Mouse (Mus musculus) bone marrow macrophage, adult 2 months (primary cell): ENCODE data around the gene Tnip1. TPM values are rescaled to one million over a fixed set of nuclear protein-coding genes. Genes with fewer than 3 reads are reported as not detected.
"Not testable (repeated sequence)": the region's sequence is repeated elsewhere in the genome, so short reads cannot be mapped to it uniquely, and the experiment has no call there.

Experiments
- H3K27ac ChIP-seq: 2 replicates; pipeline ENCODE4 v1.5.1; 2012; ENCODE audit warnings: low read depth, low read length; ENCODE audit not compliant: insufficient read depth
- H3K4me1 ChIP-seq: 2 replicates; pipeline ENCODE4 v1.6.1; 2012; ENCODE audit warnings: low read length; ENCODE audit not compliant: control insufficient read depth, insufficient read depth
- H3K4me3 ChIP-seq: 2 replicates; pipeline ENCODE4 v1.5.1; 2012; ENCODE audit warnings: mild to moderate bottlenecking, low read length, moderate library complexity; ENCODE audit not compliant: insufficient read depth
- CTCF ChIP-seq: IDR thresholded peaks from 2 replicates; pipeline ENCODE4 v1.5.1; 2012; ENCODE audit warnings: low read depth, mild to moderate bottlenecking, low read length, moderate library complexity
- POLR2A ChIP-seq: IDR thresholded peaks from 2 replicates; pipeline ENCODE4 v1.6.1; 2012; ENCODE audit warnings: mild to moderate bottlenecking, low read depth, low read length, borderline replicate concordance
- polyA plus RNA-seq: library from polyadenylated mRNA; stranded (reverse); fragments of >200 nt; gene quantifications from 2 replicates; pipeline ENCODE4 v1.2.4, GENCODE M21; 2012; ENCODE audit not compliant: missing spikeins, insufficient read depth, insufficient read length

Tnip1 gene
- polyA plus RNA-seq, 1 experiment = 72.2 TPM

DNA sequence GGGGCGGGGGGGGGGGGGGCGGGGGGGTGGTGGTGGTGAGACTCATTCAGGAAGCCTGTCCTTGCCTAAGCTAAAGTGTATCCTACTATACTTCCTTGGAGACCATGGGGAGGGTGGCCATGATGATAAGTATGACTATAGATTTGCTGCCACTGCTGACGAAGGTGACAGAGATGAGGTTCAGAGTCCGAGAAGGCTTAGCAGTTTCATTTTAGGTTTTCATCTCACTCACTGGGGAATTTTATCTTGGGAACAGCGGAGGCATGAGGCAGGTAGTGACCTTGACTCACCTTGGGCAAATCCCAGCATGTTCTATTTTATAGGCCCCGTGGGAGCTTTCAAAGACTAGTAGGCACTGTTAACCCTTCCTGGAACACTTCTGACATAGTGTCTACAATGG lies 10.1 kb upstream of the Tnip1 start:
- no peak for TF ChIP-seq POLR2A
- TF ChIP-seq CTCF = no peak
- Histone ChIP-seq H3K4me1 (peaks cover 47% of the 10 kb centered on the region), H3K4me3 (no peak overlapping the region), H3K27ac (peak overlapping the region; percentile 81)

DNA sequence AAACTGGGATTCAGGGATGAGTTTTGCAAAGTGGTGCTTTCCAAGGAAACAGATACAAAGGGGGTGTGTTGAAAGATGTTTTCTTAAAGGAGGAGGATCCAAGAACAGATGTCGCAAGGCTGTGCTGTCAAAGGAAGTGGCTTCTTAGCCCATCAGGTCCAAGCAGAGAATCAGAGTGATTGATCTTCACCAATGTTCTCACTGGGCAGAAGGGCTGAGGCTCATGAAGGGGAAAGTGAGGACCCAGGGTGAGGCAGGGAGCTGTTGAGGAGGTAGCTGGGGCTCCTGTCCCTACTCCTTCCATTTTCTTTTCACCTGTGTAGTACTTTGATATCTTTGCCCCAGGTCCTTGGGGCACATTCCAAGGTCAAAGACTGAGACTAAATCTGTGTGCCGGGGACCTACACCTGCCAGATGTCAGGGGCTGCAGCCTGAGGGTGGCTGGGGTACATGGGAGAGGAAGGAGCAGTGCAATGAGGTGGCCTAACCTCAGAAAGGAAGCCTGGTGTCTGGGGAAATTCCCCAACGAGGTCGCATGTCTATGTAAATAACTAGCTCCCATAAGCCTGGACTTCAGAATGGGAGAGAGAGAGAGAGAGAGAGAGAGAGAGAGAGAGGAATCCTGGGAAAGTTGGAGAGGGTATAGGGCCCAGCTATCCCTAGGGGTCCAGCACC lies 9.5 kb upstream of the Tnip1 start:
- TF ChIP-seq CTCF (no peak), POLR2A (no peak)
- Histone ChIP-seq H3K27ac (peak overlapping the region; percentile 81), H3K4me3 (no peak overlapping the region), H3K4me1 (peaks cover 47% of the 10 kb centered on the region)

DNA sequence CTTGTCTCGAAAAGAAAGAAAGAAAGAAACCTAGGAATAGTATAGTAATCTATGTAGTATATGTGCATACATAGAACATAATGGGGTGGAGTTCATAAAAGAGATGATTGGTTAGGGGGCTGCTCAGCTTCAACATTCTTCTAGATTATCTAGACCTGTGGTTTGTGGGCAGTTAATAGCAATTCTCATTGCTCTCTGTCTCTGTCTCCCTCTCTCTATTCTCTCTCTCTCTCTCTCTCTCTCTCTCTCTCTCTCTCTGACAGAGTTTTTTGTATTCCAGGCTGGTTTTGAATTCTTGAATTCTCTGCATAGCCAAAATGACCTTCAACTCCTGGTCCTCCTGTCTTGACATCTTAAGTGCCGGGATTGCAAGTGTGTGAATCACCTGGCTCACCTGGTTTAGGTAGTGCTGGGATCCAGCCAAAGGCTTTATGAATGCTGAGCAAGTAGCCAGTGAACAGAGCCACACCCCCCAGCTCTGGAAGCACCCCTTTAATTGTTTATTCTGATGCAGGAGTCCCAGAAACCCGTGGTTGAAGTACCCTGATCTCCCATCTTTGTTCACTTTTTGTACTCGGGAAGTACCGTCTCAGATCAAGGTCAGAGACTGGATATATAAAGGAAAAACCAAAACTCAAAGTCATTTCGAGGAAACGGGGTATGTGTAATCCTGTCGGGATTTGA lies 8.8 kb upstream of the Tnip1 start:
- TF ChIP-seq POLR2A (no peak), CTCF (no peak)
- Histone ChIP-seq H3K4me1 (peaks cover 49% of the 10 kb centered on the region), H3K27ac (no peak overlapping the region), H3K4me3 (no peak overlapping the region)

DNA sequence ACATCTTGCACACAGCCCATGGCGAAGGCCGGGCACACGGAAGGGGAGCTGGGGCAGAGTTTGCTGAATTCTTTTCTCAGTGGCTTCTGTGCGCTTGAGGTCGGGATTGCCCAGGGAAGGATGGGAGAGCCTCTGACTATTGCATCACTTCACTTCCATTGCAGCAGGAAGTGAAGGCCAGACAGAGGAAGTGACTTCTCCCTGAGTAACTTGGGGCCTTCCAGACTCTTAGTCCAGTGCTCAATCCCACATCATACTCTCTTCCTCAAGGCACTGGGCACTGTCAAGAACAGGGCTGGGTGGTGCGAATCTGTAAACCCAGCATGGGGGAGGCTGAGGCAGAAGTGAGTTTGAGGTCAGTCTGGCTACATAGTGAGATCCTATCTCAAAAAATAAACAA lies 2.5 kb upstream of the Tnip1 start:
- no peak overlapping the region for H3K4me3 ChIP-seq
- peaks cover 40% of the 10 kb centered on the region for H3K4me1 ChIP-seq
- TF ChIP-seq CTCF = no peak
- H3K27ac ChIP-seq = peak overlapping the region; percentile 74

DNA sequence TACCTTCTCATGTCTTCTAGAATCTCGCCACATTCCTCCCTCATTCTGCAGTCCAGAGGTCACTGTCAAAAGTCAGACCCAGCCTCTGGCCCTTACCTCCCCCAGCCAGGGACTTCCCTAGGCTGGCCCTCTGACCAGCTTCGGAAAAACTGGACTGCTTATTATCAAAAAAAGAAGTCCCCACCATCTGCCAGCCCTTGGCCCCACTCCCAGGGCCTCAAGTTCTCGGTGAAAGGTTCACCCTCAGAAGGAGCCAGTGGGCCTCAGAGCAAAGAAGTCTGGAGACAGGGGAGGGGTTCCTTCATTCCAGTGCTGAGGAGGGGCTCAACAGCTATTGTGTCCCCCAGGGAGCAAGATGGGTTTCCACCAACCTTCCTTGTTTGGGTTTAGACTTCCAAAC lies 796 bp downstream of the Tnip1 start:
- TF ChIP-seq CTCF (no peak), POLR2A (no peak)
- Histone ChIP-seq H3K27ac (peak overlapping the region; percentile 69), H3K4me1 (peaks cover 69% of the 10 kb centered on the region), H3K4me3 (peak overlapping the region; percentile 86)

DNA sequence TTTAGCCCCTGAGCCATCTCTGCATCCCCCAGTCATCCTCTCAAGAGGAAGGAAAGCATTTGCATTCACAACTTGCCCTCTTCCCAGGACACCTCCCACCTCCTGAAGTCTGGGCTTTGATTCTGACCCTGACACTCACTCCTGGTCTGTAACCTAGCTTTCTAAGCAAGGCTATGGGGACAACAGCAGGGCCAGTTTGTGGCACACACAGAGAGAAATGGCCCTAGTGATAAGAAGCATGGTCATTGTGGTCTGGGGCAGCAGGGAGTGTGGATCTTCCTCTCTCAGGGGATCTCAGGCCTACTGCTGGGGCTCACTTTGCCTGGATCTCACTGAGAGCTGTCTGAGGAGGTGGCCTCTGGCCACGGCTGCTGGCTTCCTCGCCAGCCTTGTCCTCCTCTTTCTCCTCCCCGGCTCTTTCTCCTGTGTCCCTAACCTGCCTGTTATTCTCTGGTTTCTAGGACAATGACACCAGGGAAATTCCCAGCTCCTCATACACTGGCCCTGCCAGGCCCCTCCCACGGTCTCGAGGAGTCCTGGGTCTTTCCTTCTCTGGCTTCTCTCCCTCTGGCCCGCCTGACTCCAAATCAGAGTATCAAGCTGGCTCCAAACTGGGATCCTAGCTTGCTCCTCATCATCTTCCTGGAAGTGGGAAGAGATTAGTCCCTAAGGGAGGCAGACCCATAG lies 1.4 kb downstream of the Tnip1 start:
- Histone ChIP-seq H3K4me1 (peaks cover 70% of the 10 kb centered on the region), H3K27ac (peak overlapping the region; percentile 69), H3K4me3 (peak overlapping the region; percentile 86)
- TF ChIP-seq CTCF = no peak
- TF ChIP-seq POLR2A = no peak

DNA sequence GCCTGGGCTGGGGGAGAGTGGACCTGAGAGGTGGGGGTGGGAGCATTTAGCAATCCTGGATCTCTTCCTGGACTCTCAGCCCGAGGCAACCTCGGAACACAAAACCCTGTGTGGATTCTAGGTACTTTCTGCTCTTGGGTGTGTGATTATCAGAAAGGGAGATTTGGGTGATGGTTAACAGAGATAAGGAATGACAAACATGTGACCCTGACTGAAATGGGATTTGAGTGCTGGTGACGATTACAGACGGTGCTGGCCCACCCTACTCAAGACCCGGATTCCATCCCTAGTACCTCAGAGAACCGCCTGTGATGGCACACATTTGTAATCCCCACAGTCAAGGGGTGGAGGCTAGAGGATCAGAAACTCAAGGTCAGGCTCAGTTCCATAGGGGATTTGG lies 2.5 kb downstream of the Tnip1 start:
- TF ChIP-seq POLR2A = no peak
- no peak for TF ChIP-seq CTCF
- H3K4me1 ChIP-seq = peaks cover 64% of the 10 kb centered on the region
- H3K4me3 ChIP-seq = no peak overlapping the region
- no peak overlapping the region for H3K27ac ChIP-seq

DNA sequence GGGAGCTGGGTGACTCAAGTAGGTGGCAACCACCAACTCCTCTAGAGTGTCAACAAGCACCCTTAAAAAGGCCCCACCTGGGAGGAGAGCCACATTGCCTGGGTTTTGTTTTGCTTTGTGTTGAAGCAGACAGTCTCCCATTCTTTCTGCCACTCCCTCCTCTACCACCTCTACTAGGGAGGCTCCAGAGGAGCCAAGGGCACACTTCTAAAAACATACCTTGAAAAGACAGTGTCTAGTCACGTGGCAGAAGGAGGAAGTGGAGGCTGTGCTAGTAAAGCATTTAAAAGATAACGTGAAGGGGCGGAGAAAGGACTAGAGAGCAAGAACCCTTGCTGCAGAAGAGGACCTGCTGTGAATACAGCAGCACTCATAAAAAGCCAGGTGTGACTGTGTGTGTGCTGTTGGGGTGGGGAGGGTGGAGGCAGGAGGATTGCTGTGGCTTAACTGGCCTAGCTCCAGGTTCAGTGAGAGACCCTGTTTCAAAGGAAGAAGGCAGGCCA lies 4.1 kb downstream of the Tnip1 start:
- no peak overlapping the region; the same call in 1 of the 2 replicates for H3K4me3 ChIP-seq
- TF ChIP-seq POLR2A = no peak
- TF ChIP-seq CTCF = no peak
- H3K27ac ChIP-seq = peak overlapping the region; percentile 37
- peaks cover 58% of the 10 kb centered on the region for H3K4me1 ChIP-seq

DNA sequence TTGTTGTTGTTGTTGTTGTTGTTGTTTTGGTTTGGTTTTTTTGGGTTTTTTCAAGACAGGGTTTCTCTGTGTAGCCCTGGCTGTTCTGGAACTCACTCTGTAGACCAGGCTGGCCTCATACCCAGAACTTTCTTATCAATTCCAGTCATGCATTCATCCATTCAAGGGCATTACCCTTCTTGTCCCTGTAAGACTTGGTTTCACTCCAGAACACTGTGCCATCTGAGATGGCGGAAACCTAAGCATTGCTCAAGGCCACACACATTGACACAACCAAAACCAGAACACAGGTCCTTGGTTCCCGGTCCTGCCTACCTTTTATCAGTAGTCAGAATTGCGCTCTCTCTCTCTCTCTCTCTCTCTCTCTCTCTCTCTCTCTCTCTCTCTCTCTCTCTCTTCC lies 5.0 kb downstream of the Tnip1 start:
- Histone ChIP-seq H3K27ac (peak overlapping the region; percentile 50), H3K4me1 (peaks cover 57% of the 10 kb centered on the region)
- not testable (repeated sequence) for H3K4me3 ChIP-seq

DNA sequence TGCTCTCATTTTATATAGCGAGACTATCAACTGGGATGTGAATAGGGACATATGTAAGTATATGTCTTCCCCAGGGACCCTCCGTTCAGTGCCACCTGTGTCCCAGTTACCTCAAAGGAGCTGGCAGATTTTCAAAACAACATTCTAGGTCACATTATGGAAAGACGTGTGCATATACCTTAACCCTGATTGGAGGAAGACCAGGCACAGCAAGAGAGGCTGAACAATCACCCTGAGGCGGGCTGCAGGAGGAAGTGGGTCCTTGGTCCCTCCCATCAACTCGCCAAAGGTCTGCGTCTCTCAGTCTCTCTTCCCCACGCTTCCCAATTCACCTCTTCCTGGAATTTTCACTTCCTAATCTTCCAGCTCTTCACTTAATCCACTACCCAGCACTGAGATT lies 5.8 kb downstream of the Tnip1 start:
- Histone ChIP-seq H3K27ac (peak overlapping the region; percentile 56), H3K4me1 (peaks cover 65% of the 10 kb centered on the region), H3K4me3 (0 out of 2 replicates have a peak overlapping the region, but pooled peaks have one; percentile 89)
- TF ChIP-seq POLR2A (no peak), CTCF (no peak)
